Mouse (Mus musculus) left cerebral cortex, adult 11 months (tissue): ENCODE measurements around the gene Irs2.

Experiments used
- DNase-seq: peaks from one replicate; pipeline ENCODE4 v3.0.0; 2022; ENCODE audit warnings: low spot score

The Irs2 gene

GRCm38 (mm10) chr8:10986638-10987037 lies 21.6 kb downstream of the Irs2 start:
- DNase-seq: no peak

DNA sequence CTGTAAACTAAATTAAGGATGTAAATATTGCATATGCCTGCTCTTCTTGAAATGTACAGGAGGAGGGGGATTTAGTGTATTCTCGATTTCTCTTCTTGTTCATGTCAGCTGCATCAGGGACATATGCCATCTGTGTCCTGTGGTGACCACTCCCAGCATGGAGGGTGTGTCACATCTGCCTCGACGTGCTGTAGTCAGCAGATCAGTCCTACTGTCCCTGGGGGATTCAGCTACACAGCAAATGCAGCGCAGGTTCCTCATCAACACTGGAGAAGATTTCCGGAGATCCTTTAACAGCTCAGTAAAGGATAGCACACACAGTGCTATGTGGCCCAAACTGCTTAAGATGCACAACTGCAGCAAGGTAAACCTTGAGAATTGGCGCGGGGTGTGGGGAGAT lies 23.2 kb downstream of the Irs2 start:
- DNase-seq: no peak

DNA sequence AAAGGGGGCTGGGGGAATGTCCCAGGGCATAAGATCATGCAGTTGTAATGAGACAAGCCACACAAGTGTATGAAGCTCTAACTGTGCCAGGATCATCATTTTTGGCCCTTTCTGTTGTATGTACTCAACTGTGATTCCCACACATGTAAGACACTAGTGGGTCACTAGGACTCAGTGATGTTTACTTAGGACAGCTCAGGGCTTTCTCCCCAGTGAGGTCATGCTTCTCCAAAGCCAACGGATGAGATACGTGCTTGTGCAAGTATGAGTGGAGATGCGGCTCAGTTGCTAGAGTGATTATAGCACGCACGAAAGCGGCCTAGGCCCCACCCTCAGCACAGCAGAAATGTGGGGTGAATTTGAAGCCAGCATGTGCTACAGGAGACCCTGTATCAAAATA lies 27.4 kb downstream of the Irs2 start:
- DNase-seq: no peak

DNA sequence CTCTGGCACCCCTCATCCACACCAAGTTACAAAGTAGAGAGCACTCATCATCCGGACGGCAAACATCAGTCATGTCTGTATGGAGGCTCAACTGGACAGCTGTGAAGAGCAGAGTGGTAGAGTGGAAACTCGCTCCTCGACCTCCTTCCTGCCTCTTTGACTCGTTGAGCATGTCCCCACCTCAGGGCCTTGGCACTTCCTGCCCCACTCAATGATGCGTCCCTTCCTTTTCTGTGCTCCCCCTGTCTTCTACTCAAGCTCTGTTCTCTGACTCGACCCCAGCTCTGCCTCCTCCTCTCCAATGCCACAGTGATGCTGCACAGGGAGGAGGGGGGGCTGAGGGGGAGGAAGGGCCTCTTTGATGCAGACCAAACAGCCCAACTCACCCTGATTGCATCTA lies 28.3 kb downstream of the Irs2 start:
- no peak for DNase-seq

DNA sequence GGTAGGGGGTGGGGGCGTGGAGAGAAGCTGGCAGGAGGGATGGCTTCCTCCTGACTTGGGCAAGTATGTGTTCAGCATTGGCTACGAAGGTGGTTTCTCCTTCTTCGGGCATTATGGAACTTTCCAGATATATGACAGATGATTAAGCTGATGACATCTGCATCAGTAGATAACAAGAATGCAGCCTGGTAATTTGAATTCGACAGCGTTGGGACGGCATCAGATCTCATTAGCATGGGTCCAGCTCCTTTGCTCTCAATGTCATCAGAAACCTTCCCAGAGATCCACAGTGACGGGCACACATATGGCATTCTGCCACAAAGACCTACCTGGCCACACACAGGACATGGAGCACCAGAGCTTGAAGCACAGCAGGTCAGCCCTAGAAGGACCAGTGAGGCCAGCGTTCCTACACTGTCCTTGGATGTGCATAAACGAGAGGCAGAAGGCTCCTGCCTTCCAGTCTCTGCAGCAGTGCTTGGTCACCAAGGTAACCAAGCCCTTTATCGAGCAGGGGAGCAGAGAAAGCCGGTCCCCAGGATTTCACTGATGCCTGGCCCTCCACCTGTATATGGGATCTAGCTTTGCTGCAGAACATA lies 29.0 kb downstream of the Irs2 start:
- no peak for DNase-seq

DNA sequence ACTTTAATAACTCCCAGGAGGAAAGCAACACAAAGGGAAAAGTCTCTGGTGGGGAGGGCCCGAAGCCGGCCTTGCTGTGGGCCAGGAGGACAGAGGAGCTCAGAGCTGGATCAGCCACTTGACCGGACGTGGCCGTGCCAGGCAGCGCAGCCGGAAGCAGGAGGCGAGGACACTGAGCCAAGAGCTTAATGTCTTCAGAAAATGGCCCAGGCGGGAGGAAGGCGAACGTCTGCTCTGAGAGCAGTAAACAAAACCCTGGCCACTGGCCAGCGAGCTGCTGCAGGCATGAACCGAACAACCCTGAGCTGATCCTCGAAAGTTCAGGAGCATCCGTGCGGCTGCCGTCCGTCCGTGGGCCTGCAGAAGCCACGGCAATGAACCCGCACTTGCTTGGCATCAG lies 29.9 kb downstream of the Irs2 start:
- peak; percentile 30 for DNase-seq

GRCm38 (mm10) chr8:10977742-10978376 lies 30.4 kb downstream of the Irs2 start:
- no peak for DNase-seq

DNA sequence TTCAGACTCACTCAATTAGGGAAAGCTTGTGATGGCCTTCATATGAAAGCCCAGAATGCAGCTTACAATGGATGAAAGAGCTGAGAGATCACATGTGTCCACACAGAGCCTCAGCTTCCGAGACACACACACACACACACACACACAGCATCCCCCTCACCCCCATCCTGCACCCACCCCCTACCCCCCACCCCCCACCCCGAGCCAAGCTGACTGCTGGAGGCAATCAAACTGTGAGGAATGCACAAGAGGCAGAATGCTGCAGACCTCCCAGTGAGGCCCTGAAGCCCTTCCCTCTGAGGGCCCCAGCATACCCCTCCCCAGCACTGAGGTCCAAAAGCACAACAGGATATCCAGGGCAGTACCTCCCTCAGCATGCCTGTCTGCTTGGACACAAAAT lies 33.6 kb downstream of the Irs2 start:
- DNase-seq: no peak

DNA sequence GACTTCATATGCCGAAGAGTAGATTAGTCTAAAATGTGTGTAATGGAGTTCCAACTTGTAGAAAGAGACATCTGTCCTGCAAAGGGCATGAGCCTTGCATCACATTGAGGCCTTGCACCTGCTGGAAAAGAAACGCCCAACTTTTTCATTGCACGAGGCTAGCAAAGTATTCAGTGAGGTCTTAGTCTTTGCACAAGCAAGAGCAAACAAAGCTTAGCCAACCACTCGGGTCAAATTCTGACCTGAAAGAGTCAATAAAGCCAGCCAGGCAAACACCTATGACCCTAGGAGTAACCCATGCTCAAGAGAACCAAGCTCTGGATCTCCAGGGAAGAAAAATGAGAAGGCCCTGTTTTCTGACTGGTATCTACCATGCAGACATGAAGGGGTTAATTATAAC lies 34.1 kb downstream of the Irs2 start:
- no peak for DNase-seq

- DNase-seq: no peak
Observed at GRCm38 (mm10) chr8:10972851-10973452, 35.3 kb downstream of the Irs2 start.

DNA sequence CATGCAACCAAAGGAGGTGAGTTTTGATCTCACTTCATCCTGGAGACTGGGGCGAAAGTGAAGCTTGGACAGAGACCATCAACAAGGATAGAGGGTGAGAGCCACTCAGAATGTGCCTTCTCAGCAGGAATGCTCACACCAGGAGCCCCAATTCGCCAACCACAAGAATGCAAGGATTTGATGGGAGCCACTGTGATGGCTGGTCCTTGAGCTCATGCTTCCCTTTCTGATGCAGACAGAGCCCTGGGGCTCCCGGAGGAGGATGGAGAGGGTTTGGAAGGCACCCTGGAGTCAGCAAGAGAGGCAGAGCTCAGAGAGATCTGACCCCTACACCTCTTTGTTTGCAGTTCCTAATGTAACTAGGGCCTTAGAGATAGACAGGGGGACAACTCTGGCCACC lies 36.3 kb downstream of the Irs2 start:
- DNase-seq: no peak

DNA sequence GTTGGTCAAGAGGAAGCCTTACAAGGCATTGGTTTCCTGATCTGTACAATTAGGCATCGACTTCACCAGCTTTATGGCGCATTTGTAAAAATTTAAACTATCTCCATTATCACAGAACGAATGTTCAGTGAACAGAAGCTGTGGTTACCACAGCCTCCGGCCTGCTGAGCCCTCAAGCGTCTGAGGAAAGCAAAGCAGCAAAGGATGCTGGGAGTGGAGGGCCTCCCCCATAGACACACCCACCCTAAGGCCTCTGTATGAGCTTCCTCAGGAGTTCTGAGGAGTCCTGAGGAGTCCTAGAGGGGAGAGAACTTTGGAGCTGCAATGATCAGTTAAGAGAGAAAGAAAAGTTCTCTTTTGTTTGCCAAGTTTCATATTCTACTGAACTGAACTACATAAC lies 36.7 kb downstream of the Irs2 start:
- no peak for DNase-seq

- DNase-seq: no peak
Observed at GRCm38 (mm10) chr8:10970496-10971456, 37.5 kb downstream of the Irs2 start.

GRCm38 (mm10) chr8:10968687-10969086 lies 39.6 kb downstream of the Irs2 start:
- no peak for DNase-seq

DNA sequence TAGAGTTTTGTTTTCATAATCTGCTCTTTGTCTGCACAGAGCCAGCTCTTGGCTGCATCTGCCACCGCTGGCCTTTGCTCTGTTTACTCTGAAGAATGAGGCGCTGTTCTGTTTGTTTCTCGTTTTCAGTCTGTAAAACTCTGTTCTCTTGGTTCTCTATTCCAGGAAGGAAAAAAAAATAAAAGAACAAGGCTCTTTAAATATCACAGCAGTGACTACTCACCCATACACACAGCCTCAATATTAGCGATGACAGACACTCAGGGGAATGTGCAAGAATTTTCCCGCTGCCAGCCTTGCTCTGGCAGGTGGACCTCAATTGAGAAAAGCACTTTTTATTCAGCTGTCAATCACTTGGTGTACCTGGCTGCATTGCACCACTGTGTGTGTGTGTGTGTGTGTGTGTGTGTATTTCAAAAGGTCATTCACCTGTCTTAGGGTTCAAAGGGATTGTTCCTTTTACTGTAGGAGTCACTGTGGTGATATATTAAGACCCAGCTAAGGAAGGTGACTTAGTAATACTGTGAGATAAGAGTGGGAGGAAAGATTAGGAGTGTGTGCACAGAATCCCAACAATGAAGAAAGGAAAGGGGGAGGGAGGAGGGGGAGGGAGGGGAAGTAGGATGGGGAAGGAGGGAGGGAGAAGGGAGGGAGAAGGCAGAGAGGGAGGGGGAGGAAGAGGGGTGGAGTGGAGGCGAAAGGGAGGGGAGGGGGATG lies 42.7 kb downstream of the Irs2 start:
- DNase-seq: peak; percentile 41

DNA sequence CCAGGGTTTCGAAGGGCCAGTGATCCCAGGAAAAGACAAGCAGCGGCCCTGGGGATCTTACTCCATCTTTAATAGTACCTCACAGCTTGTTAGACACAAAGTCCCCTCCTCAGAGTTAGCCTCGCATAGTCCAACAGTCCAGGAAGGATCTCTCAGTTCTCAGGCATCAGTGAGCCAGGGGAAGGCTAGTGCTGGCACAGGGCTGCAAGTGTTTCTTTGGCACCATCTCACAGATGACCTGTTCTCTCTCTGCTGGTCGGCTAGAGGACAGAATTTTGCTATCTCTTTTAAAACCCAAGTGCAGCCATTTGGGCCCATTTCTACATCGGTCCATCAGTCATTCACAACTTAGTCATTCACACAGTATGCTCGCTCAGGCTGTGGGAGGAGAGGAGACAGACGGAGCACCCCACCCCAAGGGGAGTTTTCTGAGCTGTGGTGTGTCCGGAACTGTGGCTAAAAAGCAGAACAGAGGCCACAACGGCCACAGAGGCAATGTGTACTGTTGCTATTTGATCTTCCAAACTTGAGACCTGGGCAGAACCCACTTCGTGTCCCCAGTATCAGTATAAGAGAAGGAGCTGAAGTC lies 43.7 kb downstream of the Irs2 start:
- no peak for DNase-seq

- DNase-seq: no peak
Observed at GRCm38 (mm10) chr8:10961989-10962388, 46.3 kb downstream of the Irs2 start.

- DNase-seq: no peak
Observed at GRCm38 (mm10) chr8:10960277-10960819, 47.9 kb downstream of the Irs2 start.

GRCm38 (mm10) chr8:10957292-10957955 lies 50.8 kb downstream of the Irs2 start:
- no peak for DNase-seq

DNA sequence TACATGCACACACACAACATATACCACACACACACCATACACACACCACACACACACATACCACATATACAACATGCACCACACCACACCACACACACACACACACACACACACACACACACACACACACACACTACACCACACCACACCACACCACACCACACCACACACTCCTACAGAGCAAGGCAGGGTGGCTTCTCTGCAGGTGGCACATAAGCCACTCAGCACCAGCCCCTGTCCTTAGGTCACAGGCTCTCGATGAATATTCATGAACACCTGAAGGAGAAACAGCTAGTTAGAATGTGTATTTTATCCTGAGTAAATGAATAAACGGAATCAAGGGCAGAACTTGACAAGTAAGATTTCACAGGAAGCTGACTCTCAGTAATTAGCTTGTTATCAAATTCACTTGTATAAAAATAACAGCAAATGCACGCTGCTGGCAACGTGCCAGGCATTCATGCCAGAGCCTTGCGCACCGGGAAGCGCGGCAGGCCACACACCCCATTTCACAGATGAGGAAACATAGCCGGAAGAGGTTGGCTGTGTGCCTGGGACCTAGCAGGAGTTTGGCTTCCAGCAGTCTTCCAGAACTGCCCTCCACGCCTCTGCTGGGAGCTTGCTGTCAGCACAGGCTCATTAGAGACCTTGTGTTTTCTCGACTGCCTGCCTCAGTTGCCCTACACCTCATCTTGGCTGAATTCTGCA lies 54.8 kb downstream of the Irs2 start:
- no peak for DNase-seq
